ENCODE assay signal across 13 mouse cellular contexts in genomic region chr4:155063895-155064294, GRCm38 (mm10). TPM values are rescaled to one million over a fixed set of nuclear protein-coding genes. Genes with fewer than 3 reads are reported as not detected.
DNase-seq lines count a peak whose midpoint lies in the region; ATAC-seq and TF ChIP-seq lines count a peak whose summit lies in the region.
"Had no signal": no experiment of that assay in that cellular context is flagged by ENCODE, and none has a peak within 500 bp of the region (broad histone marks: within the 10 kb centered on the region; RNA-seq: fewer than 3 reads in every experiment).

No protein-coding gene starts in this region.

- 0 out of 2 replicates have a peak, but pooled peaks have one; percentile 60 for TF ChIP-seq EP300 in ES-Bruce4 (IDR thresholded peaks at IDR 0.05; ENCODE audit: insufficient read depth, low read depth, low read length)

- H3K4me2 ChIP-seq in hindbrain, embryonic 14.5 days (replicated peaks), result no peak overlapping the region
- peak overlapping the region; percentile 54 for H3K4me2 ChIP-seq in intestine, embryonic 16.5 days (ENCODE audit: low read depth, low read length)
- H3K4me2 ChIP-seq: liver, embryonic 13.5 days; midbrain, embryonic 15.5 days had no signal

- H3K27me3 ChIP-seq in hindbrain, embryonic 10.5 days (ENCODE audit: insufficient read depth, poor library complexity, severe bottlenecking), result peaks cover 3% of the 10 kb centered on the region; the same call in 1 of the 2 replicates
- no peaks in the 10 kb centered on the region; the same call in 1 of the 2 replicates for H3K27me3 ChIP-seq in hindbrain, embryonic 14.5 days (ENCODE audit: control insufficient read depth, insufficient read depth, low read length)
- H3K27me3 ChIP-seq in ES-Bruce4 (ENCODE audit: control insufficient read depth, insufficient read depth, low read length, poor library complexity, severe bottlenecking), result no peaks in the 10 kb centered on the region
- H3K27me3 ChIP-seq in intestine, embryonic 16.5 days (replicated peaks; ENCODE audit: control insufficient read depth, insufficient read depth, low read length), result no peaks in the 10 kb centered on the region
- H3K27me3 ChIP-seq: midbrain, embryonic 15.5 days had no signal

- H3K27ac ChIP-seq in hindbrain, embryonic 10.5 days, result peak overlapping the region; percentile 71
- no peak overlapping the region for H3K27ac ChIP-seq in hindbrain, embryonic 14.5 days
- H3K27ac ChIP-seq in ES-Bruce4 (ENCODE audit: insufficient read depth, low read length), result no peak overlapping the region
- H3K27ac ChIP-seq in intestine, embryonic 16.5 days (ENCODE audit: low read length), result peak overlapping the region; percentile 93
- H3K27ac ChIP-seq: liver, embryonic 13.5 days; midbrain, embryonic 15.5 days had no signal

- no peak for DNase-seq in hindbrain, embryonic 10.5 days (ENCODE audit: low spot score)
- no peak for DNase-seq in hindbrain, embryonic 14.5 days (ENCODE audit: low spot score)
- peak; percentile 62 for DNase-seq in lung, postnatal 10 days
- DNase-seq in layer of hippocampus, adult 18-20 months (ENCODE audit: low spot score in 2 of 2), result no peak
- no peak for DNase-seq in cerebellum, postnatal 4 days (ENCODE audit: low spot score in 2 of 2)
- DNase-seq: cerebellum, postnatal 10 days; forebrain, postnatal 0 days; heart, adult 18-20 months; liver, embryonic 13.5 days had no signal

- no peak for TF ChIP-seq CTCF in ES-Bruce4 (IDR thresholded peaks at IDR 0.05; ENCODE audit: low read depth, low read length)

- H3K9me3 ChIP-seq in hindbrain, embryonic 10.5 days, result no peaks in the 10 kb centered on the region
- no peaks in the 10 kb centered on the region for H3K9me3 ChIP-seq in hindbrain, embryonic 14.5 days (ENCODE audit: control insufficient read depth, low read length)
- no peaks in the 10 kb centered on the region for H3K9me3 ChIP-seq in ES-Bruce4 (replicated peaks; ENCODE audit: control insufficient read depth, insufficient read depth, low read length, poor library complexity, severe bottlenecking)
- no peaks in the 10 kb centered on the region for H3K9me3 ChIP-seq in intestine, embryonic 16.5 days (ENCODE audit: control insufficient read depth, low read length)
- H3K9me3 ChIP-seq: liver, embryonic 13.5 days; midbrain, embryonic 15.5 days had no signal

- peaks cover 64% of the 10 kb centered on the region for H3K4me1 ChIP-seq in hindbrain, embryonic 10.5 days (replicated peaks)
- peaks cover 5% of the 10 kb centered on the region; the same call in 1 of the 2 replicates for H3K4me1 ChIP-seq in hindbrain, embryonic 14.5 days (replicated peaks; ENCODE audit: control insufficient read depth, insufficient read depth, low read length)
- H3K4me1 ChIP-seq in ES-Bruce4 (ENCODE audit: control insufficient read depth, insufficient read depth, low read length), result peaks cover 2% of the 10 kb centered on the region
- peaks cover 20% of the 10 kb centered on the region for H3K4me1 ChIP-seq in intestine, embryonic 16.5 days (ENCODE audit: control insufficient read depth, insufficient read depth, low read length)

- no peak overlapping the region for H3K9ac ChIP-seq in hindbrain, embryonic 14.5 days
- H3K9ac ChIP-seq in ES-Bruce4 (ENCODE audit: low read depth, poor library complexity, severe bottlenecking), result no peak overlapping the region
- peak overlapping the region; percentile 75 for H3K9ac ChIP-seq in intestine, embryonic 16.5 days (ENCODE audit: low read depth, low read length)
- H3K9ac ChIP-seq: forebrain, postnatal 0 days; liver, embryonic 13.5 days; midbrain, embryonic 15.5 days had no signal

- no peak for ATAC-seq in hindbrain, embryonic 14.5 days (ENCODE audit: low FRiP score)
- ATAC-seq in intestine, embryonic 16.5 days, result peak; percentile 80
- no peak for ATAC-seq in monocyte, adult 5-6 weeks (replicated peaks; ENCODE audit: insufficient number of reproducible peaks, low FRiP score, low TSS enrichment, poor library complexity, severe bottlenecking)
- ATAC-seq: forebrain, postnatal 0 days; midbrain, embryonic 15.5 days had no signal

- H3K4me3 ChIP-seq in hindbrain, embryonic 10.5 days, result no peak overlapping the region
- H3K4me3 ChIP-seq in hindbrain, embryonic 14.5 days (replicated peaks; ENCODE audit: low read length), result no peak overlapping the region
- H3K4me3 ChIP-seq in ES-Bruce4 (ENCODE audit: low read depth, low read length), result no peak overlapping the region
- H3K4me3 ChIP-seq in intestine, embryonic 16.5 days (ENCODE audit: low read length), result peak overlapping the region; percentile 49
- H3K4me3 ChIP-seq: liver, embryonic 13.5 days; midbrain, embryonic 15.5 days had no signal

- no peak for TF ChIP-seq POLR2A in ES-Bruce4 (IDR thresholded peaks at IDR 0.05; ENCODE audit: insufficient read depth, low read length)

- WGBS in hindbrain, embryonic 10.5 days, result 36% methylated on average over 3 of the region's 3 CpGs
- WGBS in hindbrain, embryonic 14.5 days, result 54% methylated on average over 3 of the region's 3 CpGs
- WGBS in intestine, embryonic 16.5 days, result 40% methylated on average over 3 of the region's 3 CpGs

- peaks cover 6% of the 10 kb centered on the region for H3K36me3 ChIP-seq in hindbrain, embryonic 10.5 days
- peaks cover 6% of the 10 kb centered on the region for H3K36me3 ChIP-seq in hindbrain, embryonic 14.5 days (replicated peaks; ENCODE audit: control insufficient read depth, insufficient read depth)
- H3K36me3 ChIP-seq in ES-Bruce4 (ENCODE audit: control insufficient read depth, insufficient read depth, low read length, poor library complexity, severe bottlenecking), result no peaks in the 10 kb centered on the region
- H3K36me3 ChIP-seq in intestine, embryonic 16.5 days (ENCODE audit: control insufficient read depth, insufficient read depth, low read length), result no peaks in the 10 kb centered on the region; the same call in 1 of the 2 replicates

RNA-seq across cellular contexts. Expression of gene Pex10, which starts 2.9 kb away (rescaled TPM):
- polyA plus RNA-seq in hindbrain, embryonic 10.5 days (2016; fragmentation: Nextera tagmentation; extraction: Ambion mirVana), result 19.9 and 21.4 TPM in 2 replicates
- polyA plus RNA-seq in hindbrain, embryonic 14.5 days (2014; fragmentation: Nextera tagmentation; extraction: Ambion mirVana), result 5.4 and 7.0 TPM in 2 replicates
- 15.4 and 17.7 TPM in 2 replicates for polyA plus RNA-seq in ES-Bruce4 (2011; ENCODE audit: insufficient read depth, insufficient read length, low read depth, missing spikeins)
- 28.9 and 30.5 TPM in 2 replicates for polyA plus RNA-seq in intestine, embryonic 16.5 days (2015; fragmentation: Nextera tagmentation; extraction: Ambion mirVana)
- total RNA-seq in layer of hippocampus, adult 18-20 months (2021), result 10 to 100 TPM; 21.5 to 22.0 TPM
- 1.6 to 6.2 TPM (median 3.1 TPM) in 3 replicates for total RNA-seq in monocyte, adult 5-6 weeks (2017)

RNA-seq across cellular contexts. Expression of gene Plch2, which starts 7.3 kb away (rescaled TPM):
- 2.1 and 2.6 TPM in 2 replicates for polyA plus RNA-seq in hindbrain, embryonic 10.5 days (2016; fragmentation: Nextera tagmentation; extraction: Ambion mirVana)
- polyA plus RNA-seq in hindbrain, embryonic 14.5 days (2014; fragmentation: Nextera tagmentation; extraction: Ambion mirVana), result 13.4 and 13.8 TPM in 2 replicates
- 2.6 and 4.2 TPM in 2 replicates for polyA plus RNA-seq in ES-Bruce4 (2011; ENCODE audit: insufficient read depth, insufficient read length, low read depth, missing spikeins)
- polyA plus RNA-seq in intestine, embryonic 16.5 days (2015; fragmentation: Nextera tagmentation; extraction: Ambion mirVana), result 19.8 and 22.9 TPM in 2 replicates
- 100 to 1,000 TPM in 1 of 2 experiments, 10 to 100 TPM in 1; 93.4 to 102 TPM for total RNA-seq in layer of hippocampus, adult 18-20 months (2021)
- total RNA-seq in monocyte, adult 5-6 weeks (2017), result not detected in 3 replicates

RNA-seq across cellular contexts. Expression of gene Rer1, which starts 22.3 kb away (rescaled TPM):
- polyA plus RNA-seq in hindbrain, embryonic 10.5 days (2016; fragmentation: Nextera tagmentation; extraction: Ambion mirVana), result 138 and 144 TPM in 2 replicates
- 145 and 148 TPM in 2 replicates for polyA plus RNA-seq in hindbrain, embryonic 14.5 days (2014; fragmentation: Nextera tagmentation; extraction: Ambion mirVana)
- polyA plus RNA-seq in ES-Bruce4 (2011; ENCODE audit: insufficient read depth, insufficient read length, low read depth, missing spikeins), result 74.9 and 82.5 TPM in 2 replicates
- polyA plus RNA-seq in intestine, embryonic 16.5 days (2015; fragmentation: Nextera tagmentation; extraction: Ambion mirVana), result 211 and 216 TPM in 2 replicates
- 10 to 100 TPM; 63.4 to 65.5 TPM for total RNA-seq in layer of hippocampus, adult 18-20 months (2021)
- 111 to 130 TPM (median 118 TPM) in 3 replicates for total RNA-seq in monocyte, adult 5-6 weeks (2017)

RNA-seq across cellular contexts. Expression of gene Morn1, which starts 22.5 kb away (rescaled TPM):
- polyA plus RNA-seq in hindbrain, embryonic 10.5 days (2016; fragmentation: Nextera tagmentation; extraction: Ambion mirVana), result 4.4 and 6.0 TPM in 2 replicates
- polyA plus RNA-seq in hindbrain, embryonic 14.5 days (2014; fragmentation: Nextera tagmentation; extraction: Ambion mirVana), result 6.1 and 8.7 TPM in 2 replicates
- 11.6 and 13.0 TPM in 2 replicates for polyA plus RNA-seq in ES-Bruce4 (2011; ENCODE audit: insufficient read depth, insufficient read length, low read depth, missing spikeins)
- polyA plus RNA-seq in intestine, embryonic 16.5 days (2015; fragmentation: Nextera tagmentation; extraction: Ambion mirVana), result 3.6 and 4.3 TPM in 2 replicates
- 10 to 100 TPM in 1 of 2 experiments, 1 to 10 TPM in 1; 9.3 to 11.3 TPM for total RNA-seq in layer of hippocampus, adult 18-20 months (2021)
- total RNA-seq in monocyte, adult 5-6 weeks (2017), result 0.97 TPM in 1 of 3 replicates, not detected in the others

Comparison
In these comparisons a context has a peak if more than half of its experiments do, and no peak if none do; other contexts are left out.
1. H3K27ac ChIP-seq: peak in hindbrain, embryonic 10.5 days (single experiment) and intestine, embryonic 16.5 days (single experiment); none in hindbrain, embryonic 14.5 days (single experiment) and ES-Bruce4 (single experiment).